15 mouse cellular contexts compared by ENCODE assay signal in the genomic region with DNA sequence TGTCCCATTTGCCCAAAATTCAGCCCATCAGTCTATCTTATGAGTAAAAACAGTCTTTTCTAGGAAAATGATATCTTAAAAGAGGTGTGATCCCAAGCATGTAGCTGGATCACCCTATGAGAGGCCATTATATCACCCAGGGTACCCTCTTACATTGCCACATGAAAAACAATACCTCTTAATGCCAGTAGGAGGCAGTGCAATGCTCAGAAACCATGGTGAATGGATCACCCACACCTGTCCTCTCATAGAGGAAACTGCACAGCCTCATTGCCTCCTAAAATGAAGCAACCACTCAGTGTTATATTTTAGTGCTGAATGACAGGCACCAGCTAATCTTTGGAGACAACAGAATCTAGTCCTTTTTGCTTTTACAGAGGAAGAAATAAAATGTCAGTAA.
A peak's percentile ranks its signal among the peaks of the same experiment; 100 is the strongest.
DNase-seq lines count a peak whose midpoint lies in the region; ATAC-seq and TF ChIP-seq lines count a peak whose summit lies in the region.
"Had no signal": no experiment of that assay in that cellular context is flagged by ENCODE, and none has a peak within 500 bp of the region (broad histone marks: within the 10 kb centered on the region; RNA-seq: fewer than 3 reads in every experiment).

No protein-coding gene starts in this region.

- peak; percentile 24; the same call in 1 of the 2 replicates for TF ChIP-seq CTCF in forebrain, postnatal 0 days (IDR thresholded peaks at IDR 0.05; ENCODE audit: low read depth)
- peak; percentile 66 for TF ChIP-seq CTCF in lung, postnatal 0 days (IDR thresholded peaks at IDR 0.05)

- no peak overlapping the region for H3K9ac ChIP-seq in forebrain, postnatal 0 days
- no peak overlapping the region for H3K9ac ChIP-seq in lung, postnatal 0 days (replicated peaks; ENCODE audit: low read depth)
- H3K9ac ChIP-seq: heart, embryonic 13.5 days; hindbrain, embryonic 15.5 days; limb, embryonic 13.5 days had no signal

- no peaks in the 10 kb centered on the region for H3K36me3 ChIP-seq in forebrain, postnatal 0 days (ENCODE audit: insufficient read depth)
- H3K36me3 ChIP-seq in forebrain, embryonic 10.5 days (replicated peaks): no peaks in the 10 kb centered on the region
- H3K36me3 ChIP-seq in lung, postnatal 0 days (ENCODE audit: insufficient read depth, low read length): no peaks in the 10 kb centered on the region
- H3K36me3 ChIP-seq in splenic B cell, adult 2 months (ENCODE audit: control insufficient read depth, insufficient read depth, low read length, poor library complexity, severe bottlenecking): no peaks in the 10 kb centered on the region
- H3K36me3 ChIP-seq: heart, embryonic 13.5 days; hindbrain, embryonic 15.5 days; limb, embryonic 13.5 days had no signal

- H3K9me3 ChIP-seq in forebrain, postnatal 0 days (ENCODE audit: low read length): no peaks in the 10 kb centered on the region
- H3K9me3 ChIP-seq in forebrain, embryonic 10.5 days: no peaks in the 10 kb centered on the region
- H3K9me3 ChIP-seq in lung, postnatal 0 days (ENCODE audit: low read length): no peaks in the 10 kb centered on the region
- H3K9me3 ChIP-seq: heart, embryonic 13.5 days; hindbrain, embryonic 15.5 days; limb, embryonic 13.5 days had no signal

- no peak for ATAC-seq in forebrain, postnatal 0 days
- ATAC-seq in lung, postnatal 0 days: no peak
- ATAC-seq in frontal cortex, adult (ENCODE audit: low TSS enrichment): no peak

- TF ChIP-seq EP300 in lung, postnatal 0 days (IDR thresholded peaks at IDR 0.05): no peak

- no peaks in the 10 kb centered on the region for H3K4me1 ChIP-seq in forebrain, postnatal 0 days (ENCODE audit: insufficient read depth)
- no peaks in the 10 kb centered on the region for H3K4me1 ChIP-seq in forebrain, embryonic 10.5 days
- 0 out of 2 replicates have a peak, but pooled peaks cover 3% of the 10 kb centered on the region for H3K4me1 ChIP-seq in lung, postnatal 0 days (ENCODE audit: insufficient read depth, low read depth, low read length)
- H3K4me1 ChIP-seq: hindbrain, embryonic 15.5 days; limb, embryonic 13.5 days had no signal

- H3K4me2 ChIP-seq in forebrain, postnatal 0 days (ENCODE audit: low read depth): no peak overlapping the region
- no peak overlapping the region for H3K4me2 ChIP-seq in lung, postnatal 0 days (replicated peaks; ENCODE audit: low read depth, low read length)
- H3K4me2 ChIP-seq: heart, embryonic 13.5 days; hindbrain, embryonic 15.5 days; limb, embryonic 13.5 days had no signal

- no peak overlapping the region for H3K27ac ChIP-seq in forebrain, postnatal 0 days (ENCODE audit: low read depth, low read length)
- no peak overlapping the region for H3K27ac ChIP-seq in forebrain, embryonic 10.5 days
- H3K27ac ChIP-seq in lung, postnatal 0 days (ENCODE audit: low read length): no peak overlapping the region
- H3K27ac ChIP-seq: heart, embryonic 13.5 days; hindbrain, embryonic 15.5 days; limb, embryonic 13.5 days had no signal

- no peak overlapping the region for H3K4me3 ChIP-seq in forebrain, postnatal 0 days (ENCODE audit: low read depth, low read length)
- H3K4me3 ChIP-seq in forebrain, embryonic 10.5 days: no peak overlapping the region
- H3K4me3 ChIP-seq in lung, postnatal 0 days (ENCODE audit: low read depth, low read length): no peak overlapping the region
- H3K4me3 ChIP-seq: heart, embryonic 13.5 days; hindbrain, embryonic 15.5 days; limb, embryonic 13.5 days had no signal

- H3K27me3 ChIP-seq in forebrain, postnatal 0 days (ENCODE audit: insufficient read depth, low read length): no peaks in the 10 kb centered on the region
- no peaks in the 10 kb centered on the region for H3K27me3 ChIP-seq in forebrain, embryonic 10.5 days (ENCODE audit: poor library complexity, severe bottlenecking)
- H3K27me3 ChIP-seq in lung, postnatal 0 days (replicated peaks; ENCODE audit: insufficient read depth, low read length): no peaks in the 10 kb centered on the region
- H3K27me3 ChIP-seq in splenic B cell, adult 2 months (ENCODE audit: control insufficient read depth, insufficient read depth, low read length, poor library complexity, severe bottlenecking): no peaks in the 10 kb centered on the region
- H3K27me3 ChIP-seq: heart, embryonic 13.5 days; hindbrain, embryonic 15.5 days; limb, embryonic 13.5 days had no signal

- no peak for DNase-seq in forebrain, postnatal 0 days
- no peak for DNase-seq in forebrain, embryonic 10.5 days (ENCODE audit: extremely low spot score, low spot score)
- DNase-seq in lung, postnatal 0 days (ENCODE audit: low spot score): no peak
- no peak for DNase-seq in lung, postnatal 25 days (ENCODE audit: low spot score)
- DNase-seq in c-Kit-positive CD71-positive TER-119-positive erythroid progenitor cells, embryonic 14.5 days (ENCODE audit: low spot score): peak; percentile 12
- DNase-seq in splenic B cell, adult 2 months (ENCODE audit: low read depth, low spot score): peak; percentile 66
- DNase-seq in frontal cortex, postnatal 14 days (ENCODE audit: low spot score in 2 of 2): no peak
- DNase-seq: cerebellum, adult 9-11 months; midbrain, embryonic 14.5 days; spleen, adult 18-20 months; thymus, postnatal 4 days had no signal

Comparison
In these comparisons a context has a peak if more than half of its experiments do, and no peak if none do; other contexts are left out.
1. DNase-seq: peak in c-Kit-positive CD71-positive TER-119-positive erythroid progenitor cells, embryonic 14.5 days (single experiment) and splenic B cell, adult 2 months (single experiment); none in forebrain, postnatal 0 days (single experiment), forebrain, embryonic 10.5 days (single experiment), lung, postnatal 0 days (single experiment), lung, postnatal 25 days (single experiment) and frontal cortex, postnatal 14 days (0 of 2).